Mouse (Mus musculus) testis, adult 2 months (tissue): Measurements from ENCODE around the gene Msi1. TPM values are rescaled to one million over a fixed set of nuclear protein-coding genes. Genes with fewer than 3 reads are reported as not detected.
"Not testable (repeated sequence)": the region's sequence is repeated elsewhere in the genome, so short reads cannot be mapped to it uniquely, and the experiment has no call there.

Experiments used
- H3K27ac ChIP-seq: fragments of 200-500 bp; 2 replicates; pipeline ENCODE4 v1.5.1; 2012; ENCODE audit warnings: low read depth, low read length; ENCODE audit not compliant: control insufficient read depth, insufficient read depth
- H3K27me3 ChIP-seq: fragments of 200-500 bp; 2 replicates; pipeline ENCODE4 v1.6.1; 2012; ENCODE audit warnings: mild to moderate bottlenecking, low read length, moderate library complexity; ENCODE audit not compliant: control insufficient read depth, insufficient read depth
- H3K36me3 ChIP-seq: fragments of 200-500 bp; 2 replicates; pipeline ENCODE4 v1.6.1; 2012; ENCODE audit warnings: mild to moderate bottlenecking, low read length; ENCODE audit not compliant: control insufficient read depth, insufficient read depth
- H3K4me1 ChIP-seq: fragments of 200-500 bp; 2 replicates; pipeline ENCODE4 v1.6.1; 2012; ENCODE audit warnings: low read length; ENCODE audit not compliant: control insufficient read depth, insufficient read depth
- H3K4me3 ChIP-seq: fragments of 200-500 bp; 2 replicates; pipeline ENCODE4 v1.5.1; 2012; ENCODE audit warnings: low read depth, mild to moderate bottlenecking, low read length, moderate library complexity, mixed read lengths; ENCODE audit not compliant: control insufficient read depth
- CTCF ChIP-seq: fragments of 200-500 bp; IDR thresholded peaks from 2 replicates; pipeline ENCODE4 v1.5.1; 2012; ENCODE audit warnings: low read depth, mild to moderate bottlenecking, inconsistent platforms, low read length, moderate library complexity; ENCODE audit not compliant: control insufficient read depth, insufficient read depth, insufficient replicate concordance
- POLR2A ChIP-seq: fragments of 200-500 bp; IDR thresholded peaks from 2 replicates; pipeline ENCODE4 v1.6.1; 2012; ENCODE audit warnings: low read depth, mild to moderate bottlenecking, inconsistent platforms, low read length, moderate library complexity; ENCODE audit not compliant: control insufficient read depth
- polyA plus RNA-seq: library from polyadenylated mRNA; depleted of rRNA; stranded (reverse); fragments of >200 nt; gene quantifications from 2 replicates; pipeline ENCODE4 v1.2.3, GENCODE M21; 2012; rRNA removed

Msi1 gene
- polyA plus RNA-seq, 1 experiment: 61.9 TPM

- Histone ChIP-seq H3K4me1 (peaks cover 11% of the 10 kb centered on the region), H3K4me3 (no peak overlapping the region), H3K27me3 (no peaks in the 10 kb centered on the region), H3K36me3 (no peaks in the 10 kb centered on the region), H3K27ac (peak overlapping the region; percentile 38; the same call in 1 of the 2 replicates)
- no peak for TF ChIP-seq POLR2A
- TF ChIP-seq CTCF: no peak
Measured at GRCm38 (mm10) chr5:115493441-115493840, 64.0 kb downstream of the Msi1 start.

- not testable (repeated sequence) for H3K27me3 ChIP-seq, H3K4me1 ChIP-seq, H3K27ac ChIP-seq, H3K36me3 ChIP-seq
- H3K4me3 ChIP-seq: peak overlapping the region; percentile 38
Measured at GRCm38 (mm10) chr5:115495618-115496017, 66.2 kb downstream of the Msi1 start.

GRCm38 (mm10) chr5:115497033-115497432 lies 67.6 kb downstream of the Msi1 start:
- H3K27me3 ChIP-seq: no peaks in the 10 kb centered on the region
- TF ChIP-seq POLR2A: no peak
- TF ChIP-seq CTCF: no peak
- H3K4me3 ChIP-seq: peak overlapping the region; percentile 3
- peaks cover 5% of the 10 kb centered on the region for H3K4me1 ChIP-seq
- H3K36me3 ChIP-seq: no peaks in the 10 kb centered on the region
- no peak overlapping the region for H3K27ac ChIP-seq

- Histone ChIP-seq H3K27me3 (no peaks in the 10 kb centered on the region), H3K27ac (no peak overlapping the region), H3K4me3 (no peak overlapping the region), H3K4me1 (peaks cover 2% of the 10 kb centered on the region; the same call in 1 of the 2 replicates), H3K36me3 (no peaks in the 10 kb centered on the region)
- TF ChIP-seq CTCF (no peak), POLR2A (no peak)
Measured at GRCm38 (mm10) chr5:115498307-115499240, 69.2 kb downstream of the Msi1 start.

DNA sequence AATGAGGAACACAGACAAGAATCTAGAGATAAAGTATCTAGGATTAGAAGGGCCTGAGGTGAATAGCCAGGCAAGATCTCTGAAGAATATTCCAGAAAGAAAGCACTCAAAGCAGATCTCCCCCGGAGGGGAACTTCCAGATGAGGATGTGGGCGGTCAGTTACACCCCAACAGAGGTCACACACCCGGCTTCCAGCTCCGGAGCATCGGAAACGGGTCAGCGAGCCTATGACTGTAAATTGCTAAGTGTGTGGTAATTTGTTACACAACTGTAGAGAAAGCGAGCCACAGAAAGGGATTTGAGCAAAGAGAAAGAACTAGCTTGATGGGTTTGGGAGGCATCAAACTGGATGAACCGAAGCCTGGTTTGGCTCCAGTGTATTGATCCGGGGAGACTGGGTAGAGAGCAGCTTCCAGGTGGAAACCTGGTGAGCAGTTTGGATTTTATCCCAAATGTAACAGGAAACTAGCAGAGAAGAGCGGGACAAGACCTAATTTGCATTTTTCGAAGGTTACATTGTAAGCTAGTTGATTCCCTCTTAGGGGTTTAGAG lies 71.1 kb downstream of the Msi1 start:
- Histone ChIP-seq H3K4me3 (no peak overlapping the region), H3K27me3 (no peaks in the 10 kb centered on the region), H3K36me3 (no peaks in the 10 kb centered on the region), H3K27ac (no peak overlapping the region), H3K4me1 (no peaks in the 10 kb centered on the region)
- TF ChIP-seq CTCF (no peak), POLR2A (no peak)

- H3K27me3 ChIP-seq: no peaks in the 10 kb centered on the region
- H3K4me1 ChIP-seq: peaks cover 9% of the 10 kb centered on the region
- no peaks in the 10 kb centered on the region for H3K36me3 ChIP-seq
- TF ChIP-seq CTCF (no peak), POLR2A (no peak)
- no peak overlapping the region for H3K27ac ChIP-seq
- no peak overlapping the region for H3K4me3 ChIP-seq
Measured at GRCm38 (mm10) chr5:115503035-115503434, 73.6 kb downstream of the Msi1 start.

Other genes starting within 250 kb of the Msi1 start
- 7.2 and 9.1 TPM in 2 replicates for gene Cabp1, start 235.2 kb upstream of the Msi1 start, polyA plus RNA-seq
- gene Pop5, start 193.8 kb upstream of the Msi1 start, polyA plus RNA-seq: 15.5 and 16.2 TPM in 2 replicates
- gene Rnf10, start 156.7 kb upstream of the Msi1 start, polyA plus RNA-seq: 240 and 247 TPM in 2 replicates
- gene Coq5, start 149.9 kb upstream of the Msi1 start, polyA plus RNA-seq: 12.2 and 14.0 TPM in 2 replicates
- 559 and 571 TPM in 2 replicates for gene Dynll1, start 128.6 kb upstream of the Msi1 start, polyA plus RNA-seq
- gene Srsf9, start 102.4 kb upstream of the Msi1 start, polyA plus RNA-seq: 43.9 and 45.5 TPM in 2 replicates
- 11.6 and 16.0 TPM in 2 replicates for gene Gatc, start 88.4 kb upstream of the Msi1 start, polyA plus RNA-seq
- 7.6 and 8.0 TPM in 2 replicates for gene Triap1, start 88.4 kb upstream of the Msi1 start, polyA plus RNA-seq
- 619 and 765 TPM in 2 replicates for gene Cox6a1, start 80.6 kb upstream of the Msi1 start, polyA plus RNA-seq
- 0.64 and 0.87 TPM in 2 replicates for gene Pla2g1b, start 36.7 kb downstream of the Msi1 start, polyA plus RNA-seq
- gene Sirt4, start 55.1 kb downstream of the Msi1 start, polyA plus RNA-seq: 34.6 and 38.4 TPM in 2 replicates
- gene Pxn, start 77.1 kb downstream of the Msi1 start, polyA plus RNA-seq: 81.6 and 82.6 TPM in 2 replicates
- 1,431 and 1,500 TPM in 2 replicates for gene Rplp0, start 129.9 kb downstream of the Msi1 start, polyA plus RNA-seq
- gene Gcn1l1, start 135.7 kb downstream of the Msi1 start, polyA plus RNA-seq: 67.7 and 77.1 TPM in 2 replicates
- gene Rab35, start 202.3 kb downstream of the Msi1 start, polyA plus RNA-seq: 14.9 and 15.4 TPM in 2 replicates